Mouse (Mus musculus) liver, adult (tissue): Measurements from ENCODE around the gene A430005L14Rik.

ENCODE experiments used
- GATA4 ChIP-seq: IDR thresholded peaks from 2 replicates; pipeline ENCODE4 v1.6.1; 2014; ENCODE audit warnings: mild to moderate bottlenecking, low read length; ENCODE audit not compliant: insufficient replicate concordance

A430005L14Rik gene

GRCm38 (mm10) chr4:153957444-153958250 is 610 bp downstream of the A430005L14Rik start:
- no peak for TF ChIP-seq GATA4

GRCm38 (mm10) chr4:153962631-153963030 is 5.6 kb downstream of the A430005L14Rik start:
- TF ChIP-seq GATA4, result no peak

- no peak for TF ChIP-seq GATA4
Observed at GRCm38 (mm10) chr4:153966651-153967050, 9.6 kb downstream of the A430005L14Rik start.

- TF ChIP-seq GATA4, result no peak
Observed at GRCm38 (mm10) chr4:153967556-153967955, 10.5 kb downstream of the A430005L14Rik start.

GRCm38 (mm10) chr4:153968063-153968462 is 11.0 kb downstream of the A430005L14Rik start:
- TF ChIP-seq GATA4, result no peak

GRCm38 (mm10) chr4:153974431-153975291 is 17.6 kb downstream of the A430005L14Rik start, which contains the start of the genes Dffb and Cep104:
TSS of gene Dffb (minus strand) at chr4:153975126.
TSS of gene Cep104 (plus strand) at chr4:153975194.
- TF ChIP-seq GATA4, result peak; percentile 66; the same call in 1 of the 2 replicates

- no peak for TF ChIP-seq GATA4
Observed at GRCm38 (mm10) chr4:153975292-153975662, 18.2 kb downstream of the A430005L14Rik start.

GRCm38 (mm10) chr4:153975768-153976167 is 18.7 kb downstream of the A430005L14Rik start:
- no peak for TF ChIP-seq GATA4

GRCm38 (mm10) chr4:153979243-153979642 is 22.2 kb downstream of the A430005L14Rik start:
- no peak for TF ChIP-seq GATA4

GRCm38 (mm10) chr4:153980470-153980869 is 23.4 kb downstream of the A430005L14Rik start:
- TF ChIP-seq GATA4, result no peak

GRCm38 (mm10) chr4:153992715-153993114 is 35.7 kb downstream of the A430005L14Rik start:
- no peak for TF ChIP-seq GATA4

GRCm38 (mm10) chr4:153993505-153993904 is 36.5 kb downstream of the A430005L14Rik start:
- no peak for TF ChIP-seq GATA4

- no peak for TF ChIP-seq GATA4
Observed at GRCm38 (mm10) chr4:154005488-154005887, 48.5 kb downstream of the A430005L14Rik start.

GRCm38 (mm10) chr4:154006264-154006663 is 49.2 kb downstream of the A430005L14Rik start:
- no peak for TF ChIP-seq GATA4

- no peak for TF ChIP-seq GATA4
Observed at GRCm38 (mm10) chr4:154007759-154008158, 50.7 kb downstream of the A430005L14Rik start.
